Mouse (Mus musculus) splenic B cell, adult 2 months (primary cell): Measurements from ENCODE around the gene Enho.
"Not testable (repeated sequence)": the region's sequence is repeated elsewhere in the genome, so short reads cannot be mapped to it uniquely, and the experiment has no call there.

ENCODE experiments used
- DNase-seq: peaks from one replicate; pipeline ENCODE4 v3.0.0-alpha.2; 2011; ENCODE audit warnings: low read depth, low spot score
- H3K27me3 ChIP-seq: 2 replicates; pipeline ENCODE4 v1.6.1; 2012; ENCODE audit warnings: mild to moderate bottlenecking, low read length, moderate library complexity, mixed read lengths; ENCODE audit not compliant: control insufficient read depth, poor library complexity, insufficient read depth, severe bottlenecking
- H3K36me3 ChIP-seq: 2 replicates; pipeline ENCODE4 v1.6.1; 2012; ENCODE audit warnings: mild to moderate bottlenecking, low read length, moderate library complexity, mixed read lengths; ENCODE audit not compliant: control insufficient read depth, poor library complexity, insufficient read depth, severe bottlenecking

Enho gene

DNA sequence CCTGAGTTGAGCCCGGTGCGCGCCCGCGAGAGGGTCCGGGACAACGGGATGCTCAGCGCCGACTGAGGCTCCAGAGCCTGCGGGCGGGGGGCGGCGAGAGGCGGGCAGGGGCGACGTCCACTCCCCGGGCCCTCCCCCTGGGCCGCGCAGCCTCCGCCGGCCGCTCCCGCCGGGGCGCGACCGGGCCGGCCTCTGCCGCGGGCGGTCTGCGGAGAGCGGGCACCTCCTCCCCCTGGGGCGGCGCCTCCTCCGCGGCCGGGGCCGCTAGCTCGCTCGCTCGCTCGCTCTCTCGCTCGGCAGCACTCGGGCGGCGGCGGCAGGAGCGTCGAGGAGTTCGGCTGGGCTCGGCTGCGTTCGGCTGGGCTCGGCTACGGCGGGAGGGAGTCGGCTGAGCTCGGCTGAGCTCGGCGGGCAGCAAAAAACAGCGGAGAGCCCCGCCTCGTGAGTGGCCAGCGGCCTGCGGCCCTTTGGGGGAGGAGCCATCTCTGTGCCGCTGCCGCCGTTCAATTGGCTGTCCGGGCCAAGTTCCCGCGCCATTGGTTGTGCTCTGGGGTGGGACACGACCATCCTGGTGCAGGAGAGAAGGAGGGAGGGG, at the start of gene Enho:
Gene Enho, minus strand, starts transcription at position 412 of the 595 bp plus-strand sequence.
- no peaks in the 10 kb centered on the region for H3K27me3 ChIP-seq
- DNase-seq: peak; percentile 90

DNA sequence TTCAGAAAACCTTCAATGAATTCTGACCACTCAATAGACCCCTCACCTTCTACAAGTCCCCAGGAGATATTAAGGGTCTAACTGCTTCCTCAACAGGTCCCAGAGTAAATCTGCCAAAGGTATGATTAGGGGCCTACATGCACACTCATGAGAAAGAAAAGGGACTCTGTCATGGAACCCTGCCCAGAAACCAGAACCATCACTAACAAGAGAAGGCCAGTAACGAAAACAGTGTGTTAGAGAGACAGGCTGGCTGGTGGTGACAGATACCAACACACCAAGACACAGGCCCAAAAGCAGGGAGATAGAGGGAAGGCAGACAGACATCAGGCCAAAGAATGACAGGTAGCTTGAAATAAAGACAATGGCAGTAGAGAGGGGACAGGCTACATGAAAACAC, 48.4 kb upstream of the Enho start:
- not testable (repeated sequence) for DNase-seq, H3K27me3 ChIP-seq

More for the DNA sequence above, at the start of gene Enho:
- H3K36me3 ChIP-seq: no peaks in the 10 kb centered on the region

DNA sequence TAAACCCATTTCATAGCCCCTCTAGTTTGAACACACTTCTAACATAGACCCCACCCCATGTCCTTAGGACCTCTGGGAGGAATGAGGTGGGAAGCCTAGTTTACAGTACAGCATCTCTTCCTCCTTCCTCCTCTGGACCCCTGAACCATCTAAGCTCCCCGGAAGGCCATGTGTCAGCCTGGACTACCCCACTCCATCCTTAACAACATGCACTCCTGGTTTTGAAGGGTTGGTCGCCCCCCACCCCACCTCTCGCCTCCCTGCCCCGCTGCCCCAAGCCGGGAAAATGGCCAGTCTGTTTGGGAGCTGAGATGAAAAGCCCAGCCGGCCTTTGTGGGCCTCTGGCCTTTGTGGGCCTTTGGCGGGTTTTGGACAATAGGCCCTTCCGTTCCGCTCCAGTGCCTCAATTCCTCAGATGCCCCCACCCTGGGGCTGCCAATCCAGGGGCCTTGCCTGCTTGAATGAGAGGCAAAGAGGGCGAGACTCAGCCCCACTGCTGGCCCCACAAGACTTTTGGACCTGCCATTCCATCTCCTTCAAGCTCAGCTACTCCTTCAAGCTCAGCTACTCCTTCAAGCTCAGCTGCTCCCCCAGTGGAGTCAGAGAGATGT, 45.9 kb upstream of the Enho start:
- DNase-seq, H3K36me3 ChIP-seq, H3K27me3 ChIP-seq: not testable (repeated sequence)

More for the DNA sequence above, 48.4 kb upstream of the Enho start:
- not testable (repeated sequence) for H3K36me3 ChIP-seq

DNA sequence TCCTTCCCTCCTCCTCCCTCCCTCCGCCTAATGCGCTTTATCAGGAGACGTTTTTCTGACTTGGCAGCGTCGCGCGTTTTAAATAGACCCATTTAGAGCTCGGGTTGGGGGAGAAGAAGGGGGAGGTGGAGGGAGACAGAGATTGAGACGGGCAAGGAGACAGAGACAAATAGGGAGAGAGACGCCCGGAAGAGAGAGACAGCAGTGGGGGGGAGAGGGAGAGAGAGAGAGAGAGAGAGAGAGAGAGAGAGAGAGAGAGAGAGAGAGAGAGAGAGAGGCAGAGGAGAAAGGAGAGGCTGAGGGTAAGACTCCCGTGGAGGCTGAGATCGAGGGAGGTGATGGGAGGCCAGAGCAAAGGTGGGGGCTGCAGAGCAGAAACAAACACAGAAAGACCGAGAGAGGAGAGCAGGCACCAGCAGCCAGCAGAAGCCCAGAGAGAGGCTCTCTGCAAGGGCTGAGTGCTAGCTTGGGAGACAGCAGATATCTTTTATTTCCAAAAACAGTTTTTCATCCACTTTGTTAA, 44.9 kb upstream of the Enho start:
- not testable (repeated sequence) for DNase-seq, H3K36me3 ChIP-seq, H3K27me3 ChIP-seq

- H3K27me3 ChIP-seq, H3K36me3 ChIP-seq, DNase-seq: not testable (repeated sequence)
These were observed 44.2 kb upstream of the Enho start for GRCm38 (mm10) chr4:41684131-41684930.

GRCm38 (mm10) chr4:41683303-41683702, 43.2 kb upstream of the Enho start:
- not testable (repeated sequence) for DNase-seq, H3K36me3 ChIP-seq

DNA sequence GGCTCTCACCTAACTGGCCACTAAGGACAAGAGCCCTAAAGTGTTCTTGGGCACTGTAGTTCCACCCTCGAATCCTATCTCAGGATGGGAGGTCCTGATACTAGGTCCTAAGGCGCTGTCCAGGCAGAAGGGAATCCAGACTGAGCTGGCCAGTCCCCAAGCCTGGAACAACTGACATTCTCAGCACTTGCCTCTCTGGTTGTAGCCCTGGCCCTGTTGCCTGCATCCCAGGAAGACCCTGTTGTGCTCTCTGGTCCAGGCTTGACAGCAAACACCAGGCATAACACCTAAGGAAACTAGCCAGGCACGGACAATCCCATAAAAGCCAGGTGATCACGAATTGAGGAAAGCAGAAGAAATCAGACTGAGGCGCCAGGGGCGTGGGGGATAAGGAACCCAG, 42.7 kb upstream of the Enho start:
- H3K36me3 ChIP-seq: no peaks in the 10 kb centered on the region
- H3K27me3 ChIP-seq: no peaks in the 10 kb centered on the region
- no peak for DNase-seq

More at GRCm38 (mm10) chr4:41683303-41683702, 43.2 kb upstream of the Enho start:
- not testable (repeated sequence) for H3K27me3 ChIP-seq

- DNase-seq: no peak
- no peaks in the 10 kb centered on the region for H3K36me3 ChIP-seq
- no peaks in the 10 kb centered on the region for H3K27me3 ChIP-seq
These were observed 41.8 kb upstream of the Enho start for GRCm38 (mm10) chr4:41681947-41682346.

DNA sequence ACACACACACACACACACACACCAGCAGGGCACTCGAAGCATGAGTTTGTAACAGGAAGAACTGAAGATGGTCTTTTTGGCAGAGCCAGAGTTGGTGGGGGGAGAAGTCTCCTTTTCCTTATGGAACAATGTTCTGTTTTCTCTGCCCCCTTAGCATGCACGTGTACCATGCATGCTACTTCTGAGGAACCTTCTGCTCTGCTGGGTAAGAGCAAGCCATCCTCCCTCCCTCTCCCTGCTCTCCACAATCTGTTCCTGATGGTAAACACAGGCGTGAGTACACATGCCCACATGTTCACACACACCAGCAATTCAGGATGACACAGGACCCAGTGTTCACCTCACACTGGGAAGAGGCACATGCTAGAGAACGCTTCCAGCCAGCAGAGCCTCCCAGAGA, 41.1 kb upstream of the Enho start:
- no peak for DNase-seq
- no peaks in the 10 kb centered on the region for H3K27me3 ChIP-seq
- H3K36me3 ChIP-seq: no peaks in the 10 kb centered on the region

DNA sequence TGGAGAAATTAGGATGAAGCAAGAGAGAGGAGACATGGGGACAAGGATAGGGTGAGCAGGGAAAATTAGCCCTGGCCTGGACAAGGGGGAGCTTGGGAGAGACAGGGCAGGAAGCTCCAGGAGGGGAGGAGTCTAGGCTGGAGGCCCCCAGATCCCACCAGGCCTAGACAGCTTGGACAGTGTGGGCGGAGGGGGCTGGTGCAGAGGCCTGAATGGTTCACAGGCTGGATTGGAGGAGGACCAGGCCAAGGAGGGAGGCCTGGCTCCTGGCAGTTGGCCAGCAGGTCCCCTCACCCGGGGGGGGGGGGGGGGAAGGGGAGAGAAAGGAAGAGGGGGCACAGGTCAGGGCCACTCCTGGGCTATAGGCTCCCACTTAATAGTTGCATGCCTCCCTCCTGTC, 39.2 kb upstream of the Enho start:
- H3K36me3 ChIP-seq: no peaks in the 10 kb centered on the region
- no peaks in the 10 kb centered on the region for H3K27me3 ChIP-seq
- no peak for DNase-seq

DNA sequence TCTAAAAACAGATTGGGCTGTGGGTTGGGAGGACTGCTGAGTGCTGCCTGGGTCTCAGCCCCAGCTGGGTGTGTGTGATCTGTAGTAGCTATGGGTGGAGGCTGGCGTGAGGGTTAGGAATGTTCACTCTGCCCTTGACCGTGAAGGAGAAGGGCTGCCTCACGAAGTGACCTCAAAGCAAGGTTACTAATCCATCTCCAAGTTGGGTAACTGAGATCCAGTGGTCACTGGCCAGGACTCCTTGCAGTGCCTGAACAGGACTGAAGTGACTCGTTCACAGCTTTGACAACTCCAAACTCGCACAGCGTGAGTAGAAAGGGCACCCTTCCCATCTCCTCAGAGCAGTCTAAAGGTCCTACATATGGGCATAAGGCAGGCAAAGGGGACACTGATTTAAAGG, 38.7 kb upstream of the Enho start:
- no peaks in the 10 kb centered on the region for H3K27me3 ChIP-seq
- no peaks in the 10 kb centered on the region for H3K36me3 ChIP-seq
- no peak for DNase-seq

DNA sequence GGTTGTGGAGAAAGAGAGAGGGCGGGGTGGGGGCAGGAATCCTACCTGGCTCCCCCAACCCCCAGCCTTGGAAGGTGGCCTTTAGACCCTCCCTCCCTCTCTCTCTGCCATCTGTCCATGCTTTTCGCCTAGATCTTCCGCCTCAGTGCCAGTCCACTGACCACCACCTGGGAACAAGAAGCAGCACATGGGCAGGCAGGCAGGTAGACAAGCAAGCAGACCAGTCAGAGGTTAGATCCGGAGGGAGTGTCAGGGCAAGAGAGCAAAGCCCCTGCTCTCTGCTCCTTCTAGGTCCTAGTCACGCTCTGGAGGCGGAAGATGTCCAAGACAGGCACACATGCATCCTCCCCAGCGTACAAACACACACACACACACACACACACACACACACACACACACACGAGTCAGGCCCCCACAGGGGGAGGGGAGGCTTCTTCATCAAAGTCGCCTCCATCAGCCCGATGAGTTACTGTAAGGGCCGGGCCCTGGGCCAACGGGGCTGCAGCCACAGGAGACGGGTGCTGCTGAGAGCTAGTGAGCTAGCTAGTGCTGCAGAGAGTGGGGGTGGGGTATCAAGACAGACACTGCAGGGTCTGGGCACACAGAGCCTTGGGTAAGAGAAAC, 37.0 kb upstream of the Enho start:
- no peak for DNase-seq
- Histone ChIP-seq H3K27me3 (no peaks in the 10 kb centered on the region), H3K36me3 (no peaks in the 10 kb centered on the region)

DNA sequence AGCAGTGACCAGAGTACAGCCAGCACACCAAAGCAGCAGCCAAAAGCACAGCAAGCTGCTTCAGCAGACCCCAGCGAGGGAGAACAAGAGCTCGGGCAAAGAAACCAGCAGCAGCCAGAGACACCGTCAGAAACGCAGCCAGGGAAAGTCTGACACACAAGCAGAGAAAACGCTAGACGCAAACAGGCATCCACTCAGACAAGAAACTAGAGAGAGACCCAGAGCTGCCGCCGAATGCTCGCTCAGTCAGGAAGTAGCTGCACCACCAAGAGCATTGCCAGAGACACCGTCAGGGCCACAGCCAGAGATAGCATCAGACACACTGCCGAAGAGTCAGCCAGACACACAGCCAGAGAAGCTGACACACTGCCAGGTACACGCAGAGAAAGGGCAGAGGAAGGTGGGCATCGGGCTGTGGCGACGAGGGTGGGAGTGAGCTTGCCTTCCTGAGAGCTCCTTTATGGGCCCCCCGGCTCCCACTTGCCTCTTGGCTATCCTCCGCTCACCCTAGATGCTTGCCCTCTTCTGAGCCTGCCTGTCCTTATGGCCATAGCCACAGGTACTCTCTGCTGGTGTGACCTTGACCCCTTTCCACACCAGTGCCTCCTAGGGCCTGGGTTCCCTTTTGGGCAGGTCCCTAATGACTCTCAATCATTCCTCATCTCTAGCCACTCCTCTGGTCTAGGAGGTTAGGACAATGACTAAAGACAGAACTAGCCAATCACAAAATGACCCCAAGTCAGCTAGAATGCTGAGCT, 36.3 kb upstream of the Enho start:
- H3K27me3 ChIP-seq: no peaks in the 10 kb centered on the region

DNA sequence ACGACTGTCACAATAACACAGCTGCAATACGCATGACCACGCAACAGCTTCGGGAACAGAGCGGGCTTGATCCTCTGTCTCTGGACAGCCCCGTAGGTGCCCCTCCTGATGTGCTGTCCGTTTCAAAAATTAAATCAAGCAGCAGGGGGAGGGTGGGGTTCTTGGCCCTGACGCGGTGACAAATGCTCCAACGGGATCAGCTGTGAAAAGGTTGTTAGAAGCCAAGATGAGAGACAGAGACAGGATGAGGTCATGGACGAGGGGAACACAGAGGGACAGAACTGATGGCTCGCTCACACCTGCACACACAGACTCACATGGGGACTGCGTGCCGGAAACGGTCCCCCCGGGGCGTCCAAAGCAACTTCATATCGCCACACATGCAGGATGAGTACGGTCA, 33.1 kb upstream of the Enho start:
- Histone ChIP-seq H3K27me3 (no peaks in the 10 kb centered on the region), H3K36me3 (no peaks in the 10 kb centered on the region)
- no peak for DNase-seq

More for the DNA sequence above, 36.3 kb upstream of the Enho start:
- DNase-seq: no peak
- H3K36me3 ChIP-seq: no peaks in the 10 kb centered on the region
